Mouse (Mus musculus) subcutaneous adipose tissue, adult 2 months (tissue): ENCODE data around the gene Krtap16-1. TPM values are rescaled to one million over a fixed set of nuclear protein-coding genes. Genes with fewer than 3 reads are reported as not detected.

Experiments
- polyA plus RNA-seq: library from polyadenylated mRNA; depleted of rRNA; stranded (reverse); fragments of >200 nt; gene quantifications from 2 replicates; pipeline ENCODE4 v1.2.3, GENCODE M21; 2012; ENCODE audit warnings: low replicate concordance; rRNA removed

Krtap16-1 gene
- not detected in 2 replicates for polyA plus RNA-seq

DNA sequence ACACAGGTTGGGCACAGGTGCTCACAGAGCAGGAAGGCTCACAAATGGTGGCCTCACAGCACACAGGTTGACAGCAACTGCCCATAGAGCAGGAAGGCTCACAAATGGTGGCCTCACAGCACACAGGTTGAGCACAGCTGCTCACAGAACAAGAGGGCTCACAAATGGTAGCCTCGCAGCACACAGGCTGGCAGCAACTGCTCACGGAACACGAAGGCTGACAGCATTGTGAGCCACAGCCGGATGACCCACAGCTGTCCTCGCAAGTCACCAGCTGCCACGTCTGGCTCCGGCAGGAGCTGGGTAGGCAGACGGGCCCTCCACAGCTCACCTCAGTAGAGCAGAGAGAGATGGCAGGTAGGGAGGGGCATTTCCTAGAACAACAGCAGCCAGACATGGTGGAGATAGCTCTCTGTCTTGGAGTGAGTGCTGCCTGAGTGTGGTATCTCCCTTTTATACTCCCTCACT lies at the start of gene Krtap16-1:
Gene Krtap16-1, minus strand, starts transcription at position 418 of the 468 bp plus-strand sequence.

DNA sequence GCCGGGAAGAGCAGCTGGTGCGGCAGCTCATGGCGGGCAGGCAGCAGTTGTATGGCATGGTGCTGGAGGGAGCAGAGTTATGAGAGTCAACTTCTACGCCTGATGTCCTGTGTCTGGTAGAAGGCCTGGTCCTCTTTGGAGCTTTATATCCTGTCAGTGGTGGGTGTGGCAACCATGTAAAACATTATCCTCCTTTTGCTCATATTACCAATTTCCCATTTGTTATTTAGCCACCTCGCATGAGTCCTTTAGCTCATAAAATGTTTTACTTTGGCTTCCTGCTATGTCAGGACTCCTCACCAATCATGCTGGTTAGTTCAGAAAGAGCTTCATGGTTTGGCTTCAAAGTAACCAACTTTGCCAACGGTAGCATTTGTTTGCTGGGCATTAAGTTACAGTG lies 43.4 kb upstream of the Krtap16-1 start, which contains the start of gene Krt33b:
Gene Krt33b, minus strand, starts transcription at position 101 of the 400 bp plus-strand sequence.

DNA sequence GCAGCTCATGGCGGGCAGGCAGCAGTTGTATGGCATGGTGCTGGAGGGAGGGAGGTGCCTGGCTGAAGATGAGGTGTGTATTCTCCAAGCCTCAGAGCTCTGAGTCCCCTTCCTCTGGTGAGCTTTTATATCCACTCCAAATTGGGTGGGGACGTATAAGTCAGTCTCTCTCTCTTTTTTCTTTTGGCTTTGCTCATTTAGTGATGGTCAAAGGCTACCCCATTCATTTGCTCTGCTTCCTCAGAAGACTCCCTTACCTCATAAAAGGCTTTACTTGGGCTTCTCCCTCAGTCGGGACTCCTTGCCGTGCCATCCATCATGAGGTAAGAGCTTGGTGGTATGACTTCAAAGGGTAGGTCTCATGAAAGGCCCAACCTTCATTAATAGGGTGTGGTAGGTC lies 29.7 kb upstream of the Krtap16-1 start, which contains the start of gene Krt33a:
Gene Krt33a, minus strand, starts transcription at position 101 of the 400 bp plus-strand sequence.

DNA sequence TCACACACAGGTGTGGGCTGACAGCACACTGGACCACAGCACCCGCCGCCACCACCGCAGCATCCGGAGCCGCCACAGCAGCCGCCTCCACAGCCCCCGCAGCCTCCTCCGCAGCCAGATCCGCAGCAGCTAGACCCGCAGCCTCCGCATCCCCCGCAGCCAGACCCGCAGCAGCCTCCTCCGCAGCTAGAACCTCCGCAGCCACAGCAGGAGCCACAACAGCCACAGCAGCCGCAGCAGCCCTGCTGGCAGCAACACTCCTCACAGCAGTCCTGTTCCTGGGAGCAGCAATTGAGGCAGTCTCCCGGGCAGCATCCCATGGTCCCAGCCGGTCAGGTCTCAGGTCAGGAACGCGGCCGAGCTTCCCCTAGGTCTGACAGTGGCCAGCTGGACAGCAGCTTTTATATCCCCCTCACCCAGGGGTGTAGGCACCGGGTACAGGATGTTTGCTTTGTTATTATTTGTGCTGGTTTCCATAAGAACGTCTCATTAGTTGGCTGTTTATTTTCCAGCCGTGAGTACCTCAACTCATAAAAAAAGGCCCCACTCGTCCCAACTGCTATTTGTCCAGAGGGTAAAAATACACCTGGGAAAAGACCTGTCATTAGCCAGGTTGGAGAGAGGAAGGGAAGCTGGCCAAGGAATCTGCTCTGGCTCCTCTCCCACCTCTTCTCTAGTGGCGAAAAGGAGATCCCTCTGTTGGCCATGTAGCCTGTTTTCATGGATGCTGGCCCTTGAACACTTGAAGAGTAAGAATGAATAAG lies 7.4 kb upstream of the Krtap16-1 start, which contains the start of gene Krtap17-1:
Gene Krtap17-1, minus strand, starts transcription at position 375 of the 764 bp plus-strand sequence.

DNA sequence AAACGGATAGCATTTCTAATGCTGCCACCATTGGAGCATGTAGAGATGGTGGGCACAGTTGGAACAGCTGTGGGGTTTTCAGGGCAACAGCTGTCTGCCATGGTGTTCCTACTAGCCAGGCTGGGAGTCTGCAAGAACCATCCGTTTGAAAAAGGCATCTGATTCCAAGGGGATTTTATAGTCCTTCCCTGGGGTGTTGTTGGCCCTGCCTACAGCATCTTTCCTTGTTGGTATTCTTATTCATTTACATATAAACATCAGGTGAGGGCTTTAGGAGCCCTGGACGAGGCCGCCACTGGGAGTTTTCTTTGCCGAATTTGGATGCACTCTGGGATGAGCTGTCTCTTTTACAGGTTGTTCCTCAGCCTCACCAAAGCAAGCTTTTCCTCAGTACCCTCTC lies 7.4 kb downstream of the Krtap16-1 start, which contains the start of gene Krtap29-1:
Gene Krtap29-1, minus strand, starts transcription at position 101 of the 400 bp plus-strand sequence.

DNA sequence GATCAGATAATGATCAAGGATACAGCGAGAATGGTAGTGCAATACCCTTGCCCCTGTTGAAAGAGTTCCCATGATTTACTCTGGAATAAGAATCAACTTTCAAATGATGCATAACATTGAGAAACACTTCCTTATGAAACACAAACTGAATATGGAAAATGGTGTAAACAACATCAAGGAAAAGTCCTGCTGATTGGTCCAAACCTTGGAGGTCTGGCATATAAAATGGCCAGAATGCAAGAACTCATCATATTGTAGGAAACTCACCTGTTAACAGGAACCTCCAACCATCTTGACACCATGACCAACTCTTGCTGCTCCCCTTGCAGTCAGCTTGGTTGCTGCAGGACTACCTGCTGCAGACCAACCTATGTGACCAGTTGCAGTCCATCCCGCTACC lies 38.2 kb downstream of the Krtap16-1 start, which contains the start of gene Krtap9-5:
Gene Krtap9-5, plus strand, starts transcription at position 301 of the 400 bp plus-strand sequence.

DNA sequence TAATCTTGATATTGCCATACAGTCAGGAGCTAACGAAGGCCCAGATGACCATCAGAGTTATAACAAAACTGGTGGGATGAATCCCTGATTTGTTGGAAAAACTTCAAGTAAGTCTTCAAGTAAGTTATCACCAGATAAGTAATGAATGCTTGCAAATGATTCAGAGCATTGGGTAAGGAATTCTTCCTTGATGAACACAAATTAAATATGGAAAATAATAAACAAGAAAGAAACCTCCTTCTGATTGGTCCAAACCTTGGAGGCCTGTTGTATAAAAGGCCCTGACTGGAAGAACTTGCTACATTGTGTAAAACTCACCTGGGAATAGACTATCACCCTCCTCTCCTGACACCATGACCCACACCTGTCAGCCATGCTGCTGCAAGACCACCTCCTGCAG lies 50.4 kb downstream of the Krtap16-1 start, which contains the start of gene Krtap31-2:
Gene Krtap31-2, plus strand, starts transcription at position 301 of the 400 bp plus-strand sequence.

Other genes with a start within 250 kb of the Krtap16-1 start
- gene Gm11595, start 213.7 kb downstream of the Krtap16-1 start, polyA plus RNA-seq, result not detected in 2 replicates
- not detected in 2 replicates for gene Krtap4-8, start 205.9 kb downstream of the Krtap16-1 start, polyA plus RNA-seq
- gene Krtap4-9, start 201.4 kb downstream of the Krtap16-1 start, polyA plus RNA-seq, result not detected in 2 replicates
- not detected in 2 replicates for gene Gm11596, start 193.1 kb downstream of the Krtap16-1 start, polyA plus RNA-seq
- not detected in 2 replicates for gene Gm11569, start 187.7 kb downstream of the Krtap16-1 start, polyA plus RNA-seq
- gene Gm11554, start 182.2 kb downstream of the Krtap16-1 start, polyA plus RNA-seq, result not detected in 2 replicates
- gene Krtap4-13, start 176.7 kb downstream of the Krtap16-1 start, polyA plus RNA-seq, result not detected in 2 replicates
- gene Gm11564, start 170.9 kb downstream of the Krtap16-1 start, polyA plus RNA-seq, result not detected in 2 replicates
- gene 2300003K06Rik, start 148.5 kb downstream of the Krtap16-1 start, polyA plus RNA-seq, result not detected in 2 replicates
- not detected in 2 replicates for gene Krtap4-16, start 135.0 kb downstream of the Krtap16-1 start, polyA plus RNA-seq
- gene Gm11568, start 128.7 kb downstream of the Krtap16-1 start, polyA plus RNA-seq, result not detected in 2 replicates
- gene Gm11559, start 122.1 kb downstream of the Krtap16-1 start, polyA plus RNA-seq, result not detected in 2 replicates
- gene Krtap9-1, start 113.2 kb downstream of the Krtap16-1 start, polyA plus RNA-seq, result not detected in 2 replicates
- not detected in 2 replicates for gene Gm11567, start 107.4 kb downstream of the Krtap16-1 start, polyA plus RNA-seq
- not detected in 2 replicates for gene Krtap31-1, start 78.7 kb downstream of the Krtap16-1 start, polyA plus RNA-seq
- gene Gm11565, start 71.8 kb downstream of the Krtap16-1 start, polyA plus RNA-seq, result not detected in 2 replicates
- not detected in 2 replicates for gene Krtap31-2, start 50.3 kb downstream of the Krtap16-1 start, polyA plus RNA-seq
- gene Krtap9-5, start 38.1 kb downstream of the Krtap16-1 start, polyA plus RNA-seq, result not detected in 2 replicates
- gene Krtap29-1, start 7.5 kb downstream of the Krtap16-1 start, polyA plus RNA-seq, result not detected in 2 replicates
- gene Krtap17-1, start 7.4 kb upstream of the Krtap16-1 start, polyA plus RNA-seq, result 2.2 TPM in 1 of 2 replicates, not detected in the other
- gene Krt33a, start 29.6 kb upstream of the Krtap16-1 start, polyA plus RNA-seq, result 0.06 TPM in 2 replicates
- gene Krt33b, start 43.3 kb upstream of the Krtap16-1 start, polyA plus RNA-seq, result not detected in 2 replicates
- gene Krt34, start 55.0 kb upstream of the Krtap16-1 start, polyA plus RNA-seq, result not detected in 2 replicates
- not detected in 2 replicates for gene Krt31, start 64.0 kb upstream of the Krtap16-1 start, polyA plus RNA-seq
- gene Krt32, start 101.6 kb upstream of the Krtap16-1 start, polyA plus RNA-seq, result not detected in 2 replicates
- not detected in 2 replicates for gene Krt35, start 109.6 kb upstream of the Krtap16-1 start, polyA plus RNA-seq
- 2.0 and 2.9 TPM in 2 replicates for gene Krt36, start 119.0 kb upstream of the Krtap16-1 start, polyA plus RNA-seq
- gene Krt13, start 135.0 kb upstream of the Krtap16-1 start, polyA plus RNA-seq, result 0.49 TPM in 1 of 2 replicates, not detected in the other
- 1.1 TPM in 1 of 2 replicates, not detected in the other for gene Krt15, start 149.3 kb upstream of the Krtap16-1 start, polyA plus RNA-seq
- gene Krt19, start 162.1 kb upstream of the Krtap16-1 start, polyA plus RNA-seq, result 14.2 and 271 TPM in 2 replicates
- gene Krt9, start 206.6 kb upstream of the Krtap16-1 start, polyA plus RNA-seq, result 0.04 TPM in 1 of 2 replicates, not detected in the other
- gene Krt14, start 221.0 kb upstream of the Krtap16-1 start, polyA plus RNA-seq, result 0.11 and 0.26 TPM in 2 replicates